Mouse (Mus musculus): ENCODE data around the gene Npas3.

The Npas3 gene

DNA sequence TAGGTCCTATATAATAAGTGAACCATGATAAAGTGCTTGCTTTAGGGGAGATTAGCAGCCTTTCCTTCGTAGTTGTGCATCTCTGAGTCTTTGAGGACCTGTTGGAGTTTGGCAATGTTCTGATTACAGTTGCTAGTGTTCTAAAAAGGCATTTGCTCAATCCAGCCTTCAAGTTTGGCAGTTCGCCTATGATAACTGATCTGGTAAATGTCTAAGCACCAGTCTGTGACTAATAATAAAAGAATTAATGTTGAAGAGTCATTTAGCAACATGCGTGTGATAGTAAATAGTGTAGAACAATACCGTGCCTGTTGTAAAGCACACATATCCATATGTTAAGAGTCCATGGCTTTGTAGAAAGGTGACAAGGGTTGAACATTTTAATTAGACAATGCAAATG, 173.2 kb downstream of the Npas3 start:
- no peak for DNase-seq

DNA sequence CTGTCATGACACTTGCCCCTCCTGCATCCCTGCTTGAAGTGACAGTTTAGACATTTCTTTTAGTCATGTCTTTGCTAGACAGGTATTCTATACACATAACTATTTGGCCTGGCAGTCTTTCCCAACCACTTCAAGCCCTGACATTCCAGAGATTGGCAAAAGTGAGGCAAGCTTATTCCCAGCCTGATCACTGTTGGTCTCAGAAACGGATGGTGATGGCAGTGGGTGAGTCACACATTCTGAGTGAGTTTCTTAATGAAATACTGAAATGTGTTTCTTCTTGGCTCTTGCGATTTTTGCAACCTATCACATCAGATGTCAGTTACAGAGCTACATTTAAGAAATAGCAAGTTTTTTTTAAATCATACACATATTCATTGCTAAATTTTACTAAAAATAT, 175.2 kb downstream of the Npas3 start:
- no peak for DNase-seq

DNA sequence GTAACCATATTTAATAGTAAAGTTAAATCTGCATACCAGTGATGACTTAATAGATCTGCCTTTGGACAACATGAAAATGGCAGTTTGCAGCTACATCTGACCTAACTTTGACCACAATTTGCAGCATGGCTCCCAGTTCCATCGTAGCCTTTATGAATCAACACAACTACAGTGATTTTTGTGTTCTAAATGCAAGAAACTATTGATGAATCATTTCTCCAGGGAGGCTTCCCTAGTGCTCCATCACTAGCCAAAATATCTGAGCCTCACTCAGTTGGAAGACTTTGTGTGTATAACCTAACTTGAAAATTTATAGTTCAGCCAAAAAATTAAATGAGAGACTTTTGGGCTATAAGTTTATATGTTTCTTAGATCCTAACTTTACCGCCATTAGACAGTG, 177.5 kb downstream of the Npas3 start:
- no peak for DNase-seq

DNA sequence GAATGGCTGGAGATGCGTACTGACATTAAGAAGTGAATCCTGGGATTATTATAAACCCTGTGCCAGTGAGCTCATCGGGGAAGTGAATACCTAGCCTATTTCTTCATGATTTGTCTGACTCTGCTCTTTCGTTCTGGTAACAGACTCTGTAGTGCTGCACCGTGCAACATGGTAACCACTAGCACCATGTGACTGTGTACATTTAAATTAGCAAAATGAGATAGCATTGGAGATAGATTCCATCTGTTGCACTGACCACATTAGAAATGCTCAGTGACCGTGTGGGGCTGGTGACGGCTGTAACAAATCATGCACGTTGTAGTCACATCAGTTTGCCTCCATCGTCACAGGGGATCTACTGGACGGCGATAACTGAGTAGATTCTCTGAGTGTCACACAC, 178.7 kb downstream of the Npas3 start:
- no peak for DNase-seq

DNA sequence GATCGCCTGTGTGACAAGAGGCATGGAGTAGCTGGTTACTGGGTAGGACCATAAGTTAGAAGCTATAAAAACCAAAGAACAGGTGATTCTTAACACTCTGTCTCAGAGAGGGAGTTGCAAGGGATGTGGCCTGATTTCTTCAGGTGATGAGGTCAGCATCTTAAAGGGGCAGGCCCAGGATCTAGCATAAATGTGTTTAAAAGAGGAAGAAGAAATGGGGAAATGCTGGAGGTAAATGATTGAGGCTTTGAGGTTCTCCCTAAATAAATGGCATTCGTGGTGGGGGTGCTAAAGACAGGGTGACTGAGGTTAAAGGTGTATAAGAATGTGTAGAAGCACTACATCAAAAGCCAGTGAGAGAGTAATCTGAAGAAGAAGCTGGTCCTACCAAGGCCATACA, 193.6 kb downstream of the Npas3 start:
- DNase-seq, result no peak

DNA sequence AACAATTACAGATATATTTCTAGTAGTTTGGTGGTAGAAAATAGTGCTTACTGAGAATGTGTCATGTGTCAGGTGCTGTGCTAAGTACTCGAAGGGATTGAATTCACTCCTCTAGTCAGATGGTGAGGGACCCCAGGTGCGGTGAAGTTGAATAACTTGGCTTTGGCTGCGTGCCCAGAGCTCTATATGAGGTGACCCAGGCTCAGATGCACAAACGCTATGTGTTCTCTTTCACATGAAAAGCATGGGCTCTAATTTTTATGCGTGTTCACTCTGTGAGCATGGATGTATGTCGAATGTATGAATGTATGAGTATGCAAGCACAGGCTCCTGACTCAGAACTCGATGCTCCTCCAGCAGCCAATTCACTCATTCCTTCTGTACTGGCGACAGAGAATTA, 199.0 kb downstream of the Npas3 start:
- peak; percentile 67 to 83 for DNase-seq

DNA sequence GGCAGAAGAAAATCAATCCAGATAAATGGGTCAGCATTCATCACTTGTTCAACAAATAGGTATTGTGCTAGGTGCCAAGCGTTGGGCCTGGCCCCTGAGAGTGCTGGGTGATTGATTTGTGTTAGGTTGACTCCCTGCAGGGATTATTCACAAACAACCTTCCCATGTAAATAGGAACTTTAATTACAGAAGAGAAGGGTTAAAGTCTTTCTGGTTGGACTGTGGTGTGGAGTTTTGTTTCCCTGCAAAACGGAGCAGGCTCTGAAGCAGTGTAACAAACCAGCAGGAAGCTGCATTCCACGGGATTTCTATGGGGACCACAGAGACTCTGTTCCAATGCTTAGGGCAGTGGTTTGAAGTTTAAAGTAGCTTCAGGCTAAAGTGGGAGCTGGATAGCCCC, 199.6 kb downstream of the Npas3 start:
- peak in 1 of 2 experiments; percentile 12 for DNase-seq

DNA sequence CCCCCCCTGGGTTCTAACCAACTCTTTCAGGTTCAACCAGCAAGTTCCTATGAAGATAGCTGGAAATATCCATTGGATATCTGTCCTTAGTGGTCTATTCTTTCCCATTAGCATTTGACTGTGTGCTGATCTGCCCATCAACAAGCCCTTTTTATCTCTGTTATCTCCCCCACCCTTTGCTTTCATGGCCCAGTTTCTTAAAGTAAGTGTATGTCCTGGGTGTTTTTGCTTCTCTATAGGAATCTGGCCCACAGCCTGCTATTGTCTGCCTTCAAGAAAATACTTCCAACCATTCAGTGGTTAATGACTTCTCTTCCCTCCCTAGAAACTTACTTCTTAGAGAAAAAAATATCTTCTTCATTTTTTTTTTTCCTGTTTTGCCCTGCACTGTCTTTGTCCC, 219.1 kb downstream of the Npas3 start:
- no peak for DNase-seq

DNA sequence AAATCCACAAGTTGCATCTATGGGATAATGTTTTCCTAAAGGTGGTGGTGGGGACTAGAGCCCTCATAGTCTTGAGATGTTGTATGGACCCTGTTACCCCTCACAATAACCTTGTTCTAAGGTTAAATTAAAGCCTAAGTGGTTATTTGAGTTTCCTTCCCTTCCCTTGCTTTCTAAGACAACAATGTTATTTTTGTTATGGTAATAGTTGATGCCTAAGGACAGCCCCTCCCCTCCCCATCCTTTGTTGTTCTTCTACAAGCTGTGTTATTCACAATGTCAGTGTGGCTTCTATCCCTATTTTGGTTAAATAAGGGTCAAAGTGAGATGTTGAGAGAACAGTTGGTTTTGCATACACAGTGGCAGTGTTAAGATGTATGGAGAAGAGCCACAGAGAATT, 226.0 kb downstream of the Npas3 start:
- no peak for DNase-seq

DNA sequence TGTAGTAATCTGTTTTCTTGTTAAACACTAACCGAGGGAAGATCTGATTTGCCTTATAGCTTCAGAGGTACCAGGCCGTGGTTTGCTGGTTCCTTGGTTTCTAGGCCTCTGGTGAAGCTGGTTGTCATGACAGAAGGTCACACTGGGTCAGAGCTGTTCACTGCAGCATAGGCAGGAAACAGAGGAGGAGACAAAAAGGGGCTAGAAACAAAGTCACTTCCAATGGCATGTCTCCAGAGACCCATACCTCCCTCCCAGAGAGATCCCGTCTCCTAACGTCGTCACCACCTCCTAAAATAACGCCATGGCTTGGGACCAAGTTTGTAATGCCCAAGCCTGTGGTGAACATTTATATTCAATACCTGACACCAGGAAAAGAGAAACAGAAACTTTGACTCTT, 236.4 kb downstream of the Npas3 start:
- no peak for DNase-seq

DNA sequence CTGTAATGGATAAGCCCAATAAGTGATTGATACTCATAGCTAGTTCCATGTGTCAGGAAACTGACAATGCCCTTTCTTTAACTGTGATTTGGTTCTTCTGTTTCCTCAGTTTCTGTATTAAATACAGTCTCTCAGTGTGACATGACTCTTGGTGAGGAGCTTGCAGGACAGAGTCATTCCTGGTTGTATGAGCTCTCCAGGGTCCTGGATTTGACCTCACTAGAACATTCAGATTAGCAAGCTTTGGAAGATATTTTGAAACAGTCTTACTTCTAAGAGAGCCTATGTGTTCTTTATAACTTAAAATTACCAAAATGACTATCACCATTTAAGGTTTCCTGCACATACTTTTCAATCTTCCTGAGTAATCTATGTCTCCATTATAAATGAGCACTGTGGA, 247.9 kb downstream of the Npas3 start:
- no peak for DNase-seq

DNA sequence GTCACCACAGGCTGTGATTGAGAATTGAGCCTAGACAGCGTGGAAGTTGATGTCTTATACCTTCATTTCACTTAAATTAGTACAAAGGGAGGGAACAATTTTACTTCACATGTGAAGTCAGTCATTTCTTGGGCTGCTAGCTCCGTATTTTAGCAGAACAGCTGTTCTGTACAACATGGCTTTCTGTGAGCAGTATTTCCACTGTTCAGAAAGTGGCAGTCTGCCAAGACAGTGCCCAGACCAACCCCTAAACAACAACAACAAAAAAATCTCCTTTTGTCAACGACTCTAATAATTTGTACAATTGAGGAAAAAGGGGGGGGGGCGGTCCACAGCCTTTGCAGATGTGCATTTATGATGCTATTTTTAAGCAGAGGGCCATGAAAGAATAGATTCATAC, 266.4 kb downstream of the Npas3 start:
- DNase-seq, result peak in 1 of 2 experiments; percentile 13

DNA sequence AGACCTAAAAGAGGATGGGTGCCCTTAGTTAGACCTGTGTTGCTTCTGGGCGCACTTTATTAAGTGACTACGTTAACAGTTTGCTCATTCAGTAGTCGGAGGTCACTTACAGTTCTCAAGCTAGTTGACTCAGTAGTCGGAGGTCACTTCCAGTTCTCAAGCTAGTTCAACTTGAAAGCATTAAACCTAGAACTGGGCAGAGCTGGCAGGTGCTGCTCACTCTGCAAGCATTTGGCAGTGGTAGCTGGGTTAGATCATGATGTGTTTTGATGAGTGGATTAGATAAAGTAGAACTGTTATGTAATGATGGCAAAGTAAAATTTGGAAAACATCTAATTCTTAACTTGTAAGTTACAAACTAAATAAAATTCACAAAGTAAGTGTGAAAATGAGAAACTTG, 271.1 kb downstream of the Npas3 start:
- no peak for DNase-seq

DNA sequence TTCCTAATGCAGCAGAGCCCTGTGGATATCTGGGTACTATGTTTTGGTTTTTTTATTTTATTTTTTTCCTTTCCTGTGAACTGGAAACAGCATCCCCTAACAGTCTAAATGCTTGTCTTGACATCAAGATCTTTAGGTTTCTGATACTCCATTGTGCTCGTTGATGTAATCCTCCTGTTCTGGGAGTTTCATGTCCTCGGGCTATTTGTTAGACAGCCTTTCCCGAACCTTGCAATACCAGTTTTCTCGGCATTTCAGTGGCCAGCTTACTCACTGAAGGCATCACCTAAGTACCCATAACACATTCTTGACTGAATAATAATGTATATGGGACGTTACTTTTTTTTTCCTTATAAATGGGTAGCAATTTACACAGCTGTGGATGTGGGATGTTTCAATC, 274.2 kb downstream of the Npas3 start:
- DNase-seq, result no peak

DNA sequence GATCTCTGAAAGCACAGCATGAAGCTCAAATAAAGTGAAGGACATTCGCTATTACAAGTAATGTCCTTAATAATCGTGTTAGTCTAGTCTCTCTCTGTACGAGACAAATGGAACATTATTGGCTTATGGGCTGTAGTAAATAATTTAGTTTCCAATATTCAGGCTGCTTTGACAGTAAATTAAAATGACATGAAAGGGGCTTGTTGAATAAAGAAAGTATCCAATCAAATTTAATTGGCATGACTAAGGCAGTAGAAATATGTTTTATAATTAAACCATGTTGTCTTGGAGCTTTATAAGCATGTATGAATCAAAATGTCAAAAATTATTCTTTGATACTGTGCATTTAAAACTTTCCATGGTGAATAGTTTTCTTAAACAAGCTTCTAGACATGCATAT, 278.6 kb downstream of the Npas3 start:
- DNase-seq, result no peak

DNA sequence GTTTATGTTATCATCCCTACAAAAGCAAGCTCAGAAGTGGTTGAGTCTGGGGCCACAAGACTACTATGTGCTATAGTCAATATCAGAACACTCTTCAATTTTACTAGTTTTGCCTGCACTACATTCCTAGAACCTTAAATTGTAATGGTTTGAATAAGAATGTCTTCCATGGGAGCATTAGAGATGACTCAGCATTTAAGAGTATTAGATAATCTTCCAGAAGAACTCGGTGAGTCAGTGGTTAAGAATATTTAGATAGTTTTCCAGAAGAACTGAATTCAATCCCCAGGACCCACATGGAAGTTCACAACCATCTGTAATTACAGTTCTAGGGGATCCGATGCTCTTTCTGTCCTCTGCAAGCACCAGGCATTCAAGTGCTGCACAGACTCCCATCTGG, 280.9 kb downstream of the Npas3 start:
- no peak for DNase-seq

DNA sequence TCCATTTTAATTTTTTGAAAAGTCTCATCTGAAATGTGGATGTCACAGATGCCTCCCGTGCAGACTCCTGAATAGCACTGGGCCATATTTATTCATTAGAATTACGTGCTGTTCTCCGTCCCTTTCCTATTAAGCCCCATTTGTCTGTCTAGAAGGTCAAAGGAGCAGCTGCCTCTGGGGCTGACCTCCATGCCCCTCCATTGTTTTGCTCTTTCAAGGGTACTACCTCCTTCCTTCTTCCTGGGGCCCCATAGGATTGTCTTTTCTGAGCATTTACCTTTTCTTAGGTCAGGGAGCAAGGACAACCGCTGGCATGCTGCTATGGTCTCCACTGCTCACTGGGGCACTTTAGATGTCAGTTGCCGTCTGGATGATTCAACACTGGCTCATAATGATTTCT, 288.3 kb downstream of the Npas3 start:
- DNase-seq, result no peak

DNA sequence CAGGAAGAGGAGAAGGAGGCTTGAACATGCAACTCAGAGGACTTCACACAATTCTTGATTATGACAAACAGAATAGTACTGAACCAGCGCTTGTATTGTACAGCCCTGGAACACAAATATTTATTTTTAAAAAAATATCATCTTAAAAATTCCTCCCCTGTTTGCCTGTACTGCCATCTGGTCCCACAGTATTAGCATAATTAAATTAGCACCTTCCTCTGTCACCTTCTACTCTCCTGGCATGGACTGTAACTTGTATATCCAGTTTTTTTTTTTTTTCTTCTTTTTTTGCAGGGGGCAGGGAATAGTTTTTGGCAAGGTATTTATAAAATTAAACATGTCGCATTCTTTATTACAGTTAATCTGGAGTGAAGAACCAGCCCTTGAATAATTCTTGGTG, 307.9 kb downstream of the Npas3 start:
- no peak for DNase-seq

DNA sequence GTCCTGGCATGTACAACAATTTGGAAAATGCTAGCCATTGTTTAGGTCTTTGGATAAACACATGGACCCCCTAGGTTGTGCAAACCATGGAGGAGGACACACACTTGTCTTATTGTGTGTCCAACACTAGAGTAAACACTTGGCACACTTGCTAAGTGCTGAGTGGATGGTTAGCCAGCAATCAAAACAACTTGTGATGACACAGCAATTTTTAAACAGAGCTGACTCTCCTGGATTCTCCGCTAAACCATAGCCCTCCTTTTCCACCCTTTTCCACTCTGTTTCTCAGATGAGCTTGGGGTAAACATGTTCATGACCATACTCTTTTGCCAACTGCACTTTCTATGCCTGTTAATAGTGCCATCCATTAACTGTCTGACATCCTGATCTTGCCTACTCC, 309.8 kb downstream of the Npas3 start:
- no peak for DNase-seq

DNA sequence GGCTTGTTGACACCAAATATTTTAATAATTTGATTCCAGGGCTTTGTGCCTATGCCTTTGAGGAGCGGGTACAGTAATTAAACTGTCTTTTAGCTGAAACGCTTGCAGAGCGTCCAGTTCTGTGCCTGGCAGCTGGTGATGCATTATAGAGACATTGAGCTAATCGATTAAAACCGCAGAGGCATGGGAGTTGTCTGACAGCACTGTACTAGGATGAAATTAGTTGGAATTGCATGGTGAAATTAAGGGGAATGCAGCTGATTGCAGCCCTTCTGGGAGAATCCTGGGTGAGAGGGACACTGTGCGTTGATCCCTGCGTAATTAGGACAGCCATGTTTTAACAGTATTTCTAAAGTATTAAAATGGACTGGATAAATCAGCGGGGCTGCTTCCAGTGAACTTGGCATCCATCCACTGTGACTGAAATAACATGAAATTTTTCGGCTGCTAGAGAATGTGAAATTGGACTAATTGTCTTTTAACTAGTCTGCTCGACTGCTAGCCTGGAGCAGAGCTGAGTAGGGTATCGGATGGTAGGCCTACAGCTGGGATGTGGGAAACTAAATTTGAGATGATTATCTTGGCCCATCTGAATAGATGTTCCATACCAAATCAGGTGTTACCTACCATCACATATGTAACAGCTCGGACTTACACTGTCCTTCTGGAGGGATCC, 318.4 kb downstream of the Npas3 start:
- DNase-seq, result peak in 1 of 2 experiments; percentile 10

DNA sequence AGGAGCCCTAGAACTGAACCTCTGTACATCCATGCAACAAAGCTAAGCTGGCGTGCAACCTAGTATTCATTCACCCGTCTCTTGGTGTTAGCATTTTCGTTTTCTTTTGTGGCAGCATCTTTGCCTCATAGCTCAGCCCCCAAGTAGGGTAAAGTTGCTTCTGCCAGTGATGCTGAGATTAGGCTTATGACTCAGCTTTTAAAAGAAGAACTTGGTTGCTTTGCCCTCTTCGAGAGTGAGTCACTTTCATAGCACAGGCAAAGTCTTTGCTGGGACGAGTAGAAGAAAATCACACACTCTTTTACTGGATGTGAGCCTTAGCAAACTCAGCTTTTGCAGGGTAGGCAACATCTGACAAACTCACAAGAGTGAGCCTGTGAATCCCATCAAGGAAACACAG, 332.7 kb downstream of the Npas3 start:
- no peak for DNase-seq

DNA sequence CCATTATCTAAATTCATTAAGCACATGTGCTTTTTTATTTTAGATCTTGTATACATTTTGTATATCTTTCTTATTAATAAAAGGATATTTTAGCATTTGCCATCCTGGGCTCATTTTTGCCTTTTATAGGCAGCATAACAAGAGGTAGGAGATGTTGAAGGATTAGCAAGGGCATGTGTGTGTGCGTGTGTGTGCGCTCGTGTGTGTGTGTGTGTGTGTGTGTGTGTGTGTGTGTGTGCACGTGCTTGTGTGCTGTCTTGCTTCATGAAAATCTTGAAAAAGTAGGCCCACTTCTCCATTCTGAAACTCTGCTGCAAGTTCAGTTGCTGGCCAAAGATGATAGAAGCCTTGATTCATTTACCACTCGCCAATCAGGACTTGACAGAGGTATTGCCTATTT, 338.8 kb downstream of the Npas3 start:
- DNase-seq, result no peak

DNA sequence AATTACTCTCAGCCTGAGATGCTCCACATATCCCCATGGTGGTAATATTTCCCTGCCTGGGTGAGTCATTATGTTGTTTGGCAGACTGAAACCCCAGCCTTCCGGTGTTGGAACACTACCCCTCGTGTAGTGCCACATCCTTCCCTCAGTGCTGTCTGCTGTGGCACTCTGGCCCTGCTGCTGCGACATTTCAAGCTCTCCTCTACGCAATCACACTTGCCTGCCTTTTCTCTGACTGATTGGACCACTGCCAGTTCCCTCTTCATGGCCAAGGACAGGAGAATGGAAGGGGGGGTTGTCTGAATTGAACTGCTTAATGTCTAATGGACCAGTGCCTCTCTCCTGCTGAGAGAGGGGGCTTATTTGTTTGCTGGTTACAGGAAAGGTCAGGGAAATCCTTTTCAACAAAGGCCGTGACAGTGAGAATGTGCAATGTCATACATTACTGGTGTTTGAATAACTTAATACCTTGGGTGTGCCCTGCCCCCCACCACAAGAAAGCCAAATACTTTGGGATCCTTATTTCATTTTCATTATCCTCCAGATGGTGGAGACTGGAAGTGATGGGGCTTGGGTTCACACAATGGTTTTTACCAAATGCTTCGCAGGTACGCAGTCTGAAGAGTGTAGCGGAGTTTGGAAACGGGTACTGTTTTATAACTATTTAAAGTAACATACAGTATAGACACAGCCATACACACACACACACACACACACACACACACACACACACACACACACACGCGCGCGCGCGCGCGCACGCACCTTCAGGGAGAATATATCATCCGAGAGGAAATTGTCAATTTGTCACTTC, 339.4 kb downstream of the Npas3 start:
- peak; percentile 92 to 94 for DNase-seq

DNA sequence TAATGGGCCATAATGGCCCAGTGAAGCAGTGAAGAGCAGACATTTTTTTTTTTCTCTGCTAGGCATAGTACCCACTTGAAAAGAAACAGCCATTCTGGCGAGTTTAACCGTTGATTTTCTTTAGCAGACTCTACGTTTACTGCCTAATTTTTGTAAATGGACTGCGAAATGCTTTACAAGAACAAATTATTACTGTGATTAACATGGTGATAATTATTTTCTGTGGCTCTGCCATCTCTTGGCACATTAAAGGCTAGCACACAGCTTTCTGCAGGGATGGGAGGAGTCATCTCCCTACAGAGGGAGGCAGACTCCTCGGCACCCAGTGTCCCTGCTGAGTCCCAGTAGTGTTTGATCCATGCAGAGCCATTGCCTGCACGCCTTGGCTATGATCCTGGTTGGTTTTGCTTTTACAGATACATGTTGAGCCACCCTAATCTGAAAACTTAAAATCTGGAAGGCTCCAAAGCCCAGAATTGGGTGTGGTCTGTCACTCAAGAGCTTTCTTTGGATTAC, 341.0 kb downstream of the Npas3 start:
- no peak for DNase-seq
